Mouse (Mus musculus) testis, adult 2 months (tissue): Measurements from ENCODE around the gene Pum2. TPM values are rescaled to one million over a fixed set of nuclear protein-coding genes. Genes with fewer than 3 reads are reported as not detected.

ENCODE experiments used
- H3K27ac ChIP-seq: fragments of 200-500 bp; 2 replicates; pipeline ENCODE4 v1.5.1; 2012; ENCODE audit warnings: low read depth, low read length; ENCODE audit not compliant: control insufficient read depth, insufficient read depth
- H3K27me3 ChIP-seq: fragments of 200-500 bp; 2 replicates; pipeline ENCODE4 v1.6.1; 2012; ENCODE audit warnings: mild to moderate bottlenecking, low read length, moderate library complexity; ENCODE audit not compliant: control insufficient read depth, insufficient read depth
- H3K36me3 ChIP-seq: fragments of 200-500 bp; 2 replicates; pipeline ENCODE4 v1.6.1; 2012; ENCODE audit warnings: mild to moderate bottlenecking, low read length; ENCODE audit not compliant: control insufficient read depth, insufficient read depth
- H3K4me1 ChIP-seq: fragments of 200-500 bp; 2 replicates; pipeline ENCODE4 v1.6.1; 2012; ENCODE audit warnings: low read length; ENCODE audit not compliant: control insufficient read depth, insufficient read depth
- H3K4me3 ChIP-seq: fragments of 200-500 bp; 2 replicates; pipeline ENCODE4 v1.5.1; 2012; ENCODE audit warnings: low read depth, mild to moderate bottlenecking, low read length, moderate library complexity, mixed read lengths; ENCODE audit not compliant: control insufficient read depth
- CTCF ChIP-seq: fragments of 200-500 bp; IDR thresholded peaks from 2 replicates; pipeline ENCODE4 v1.5.1; 2012; ENCODE audit warnings: low read depth, mild to moderate bottlenecking, inconsistent platforms, low read length, moderate library complexity; ENCODE audit not compliant: control insufficient read depth, insufficient read depth, insufficient replicate concordance
- POLR2A ChIP-seq: fragments of 200-500 bp; IDR thresholded peaks from 2 replicates; pipeline ENCODE4 v1.6.1; 2012; ENCODE audit warnings: low read depth, mild to moderate bottlenecking, inconsistent platforms, low read length, moderate library complexity; ENCODE audit not compliant: control insufficient read depth
- polyA plus RNA-seq: library from polyadenylated mRNA; depleted of rRNA; stranded (reverse); fragments of >200 nt; gene quantifications from 2 replicates; pipeline ENCODE4 v1.2.3, GENCODE M21; 2012

Gene Pum2
- polyA plus RNA-seq, 1 experiment: 32.2 TPM

DNA sequence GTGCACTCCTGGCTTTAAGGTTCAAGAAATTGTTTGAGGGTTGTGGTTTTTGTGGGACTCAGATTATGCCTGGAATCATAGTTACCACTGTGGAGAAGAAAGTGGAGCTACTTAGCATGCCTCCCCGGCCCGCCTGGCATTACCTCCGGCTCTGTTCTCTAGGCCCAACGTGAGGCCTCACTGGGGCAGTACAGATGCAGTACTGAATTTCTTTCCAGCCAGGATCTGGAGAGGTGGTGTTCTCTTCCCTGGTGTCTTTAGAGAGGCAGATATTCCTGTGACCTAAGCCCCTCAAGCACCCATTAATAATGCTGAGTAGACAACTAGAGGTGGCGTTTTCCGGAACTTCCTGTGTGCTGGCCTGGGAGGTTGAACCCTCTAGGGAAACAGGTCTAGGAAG, 99.4 kb downstream of the Pum2 start:
- peaks cover 6% of the 10 kb centered on the region for H3K4me1 ChIP-seq
- TF ChIP-seq POLR2A: no peak
- TF ChIP-seq CTCF: no peak
- H3K27ac ChIP-seq: no peak overlapping the region
- no peak overlapping the region for H3K4me3 ChIP-seq
- no peaks in the 10 kb centered on the region for H3K27me3 ChIP-seq
- no peaks in the 10 kb centered on the region for H3K36me3 ChIP-seq

DNA sequence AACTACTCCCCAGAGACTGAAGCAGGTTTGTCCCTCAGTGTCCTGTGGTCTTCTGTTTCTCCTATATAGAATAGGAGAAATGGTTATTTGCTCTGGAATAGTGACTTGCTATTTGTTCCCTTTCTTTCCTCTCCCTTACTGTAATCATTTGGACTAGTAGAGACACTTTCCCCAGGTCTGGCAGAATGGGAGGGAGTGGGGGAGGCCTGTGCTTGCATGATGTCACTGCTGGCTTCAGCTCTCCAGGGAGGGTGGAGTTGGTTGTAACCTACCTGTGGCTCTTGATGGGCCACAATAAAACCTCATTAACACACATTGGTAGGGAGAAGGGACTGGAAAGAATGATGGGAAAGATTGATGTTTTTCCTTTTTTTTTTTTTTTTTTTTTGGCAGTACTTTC, 100.2 kb downstream of the Pum2 start:
- TF ChIP-seq CTCF (no peak), POLR2A (no peak)
- H3K4me3 ChIP-seq: no peak overlapping the region
- peaks cover 6% of the 10 kb centered on the region for H3K4me1 ChIP-seq
- H3K27ac ChIP-seq: no peak overlapping the region
- no peaks in the 10 kb centered on the region for H3K27me3 ChIP-seq
- H3K36me3 ChIP-seq: no peaks in the 10 kb centered on the region

DNA sequence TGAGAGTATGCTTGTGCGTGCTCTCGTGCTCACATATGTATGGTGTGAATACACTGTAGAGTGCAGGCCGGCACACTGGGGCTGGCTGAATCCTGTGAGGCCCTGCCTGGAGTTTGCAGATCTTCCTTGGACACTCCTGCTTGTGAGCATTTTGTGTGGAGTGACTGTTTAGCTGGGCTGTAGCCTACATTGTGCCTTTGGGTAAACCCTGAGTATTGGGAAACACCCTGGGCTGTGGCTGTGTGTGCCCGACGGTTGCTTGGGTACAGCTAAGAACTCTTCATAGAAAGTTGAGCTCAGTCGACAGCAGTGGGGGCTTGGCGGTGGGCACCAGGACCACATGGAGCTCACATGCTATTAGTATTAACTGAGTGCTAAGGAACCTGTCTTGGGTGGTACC, 102.3 kb downstream of the Pum2 start:
- Histone ChIP-seq H3K4me3 (no peak overlapping the region), H3K36me3 (no peaks in the 10 kb centered on the region), H3K27ac (no peak overlapping the region), H3K4me1 (peaks cover 6% of the 10 kb centered on the region), H3K27me3 (no peaks in the 10 kb centered on the region)
- TF ChIP-seq CTCF (no peak), POLR2A (no peak)

DNA sequence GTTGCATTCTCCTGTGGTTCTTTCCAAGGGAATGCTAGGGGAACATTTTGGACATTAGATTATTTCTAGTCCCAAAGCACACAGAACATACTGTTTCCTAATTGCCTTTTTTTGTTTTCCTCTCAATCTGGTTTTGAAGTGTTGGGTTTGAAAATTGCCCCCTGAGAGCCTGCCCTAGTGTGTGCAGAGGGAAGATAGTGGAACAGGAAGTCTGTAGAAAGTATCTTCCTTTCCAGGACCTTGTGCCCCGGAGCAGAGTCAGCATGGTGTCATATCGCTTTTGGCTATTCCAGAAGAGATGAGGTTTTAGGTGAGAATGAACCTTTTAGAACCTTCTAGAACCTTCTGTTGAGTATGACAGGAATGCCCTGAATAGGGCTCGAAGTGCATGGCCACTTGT, 102.8 kb downstream of the Pum2 start:
- TF ChIP-seq CTCF: no peak
- H3K36me3 ChIP-seq: no peaks in the 10 kb centered on the region
- peaks cover 6% of the 10 kb centered on the region for H3K4me1 ChIP-seq
- no peaks in the 10 kb centered on the region for H3K27me3 ChIP-seq
- H3K27ac ChIP-seq: no peak overlapping the region
- no peak overlapping the region for H3K4me3 ChIP-seq

DNA sequence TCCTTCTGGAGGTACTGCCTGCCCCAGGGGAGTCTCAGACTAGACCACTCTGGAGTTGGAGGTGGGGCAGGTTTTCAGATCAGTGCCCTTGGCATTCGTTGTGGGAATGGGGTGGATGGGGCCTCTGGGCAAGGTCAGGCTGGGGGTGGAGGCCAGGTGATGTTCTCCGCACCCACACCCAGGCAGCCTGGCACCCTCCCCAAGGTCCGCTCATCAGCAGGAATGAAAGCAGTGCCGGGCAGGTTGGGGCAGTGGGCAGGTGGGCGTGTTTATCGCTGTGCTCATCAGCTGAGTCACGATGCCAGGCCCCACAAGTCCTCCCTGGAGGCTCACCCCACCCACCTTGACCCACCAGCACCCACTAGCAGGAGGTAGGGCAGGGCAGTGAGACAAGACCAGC, 104.2 kb downstream of the Pum2 start:
- peaks cover under 1% of the 10 kb centered on the region; the same call in 1 of the 2 replicates for H3K4me1 ChIP-seq
- H3K4me3 ChIP-seq: no peak overlapping the region
- no peaks in the 10 kb centered on the region for H3K36me3 ChIP-seq
- no peak overlapping the region for H3K27ac ChIP-seq
- no peak for TF ChIP-seq CTCF
- no peak for TF ChIP-seq POLR2A
- no peaks in the 10 kb centered on the region for H3K27me3 ChIP-seq

DNA sequence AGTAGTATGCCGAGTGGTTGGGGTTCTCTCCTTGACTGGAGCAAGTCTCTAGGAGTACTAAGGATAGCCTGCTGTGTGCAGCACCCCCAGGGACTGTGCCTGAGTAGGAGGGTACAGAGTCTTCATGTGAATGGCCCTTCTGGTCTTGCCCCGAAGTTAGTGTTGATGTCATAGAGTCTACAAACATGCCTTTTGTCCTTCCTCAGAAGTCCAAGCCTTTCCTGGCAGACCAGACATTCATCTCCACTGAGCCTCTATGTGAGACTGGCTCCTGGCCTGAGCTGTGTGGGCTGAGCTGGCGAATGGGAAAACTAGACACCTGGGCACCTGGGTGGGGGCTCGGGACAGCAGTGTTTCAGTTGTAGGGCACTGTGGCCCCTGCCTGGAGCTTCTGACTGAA, 105.9 kb downstream of the Pum2 start:
- no peaks in the 10 kb centered on the region for H3K36me3 ChIP-seq
- no peak overlapping the region for H3K4me3 ChIP-seq
- no peak overlapping the region for H3K27ac ChIP-seq
- no peaks in the 10 kb centered on the region; the same call in 1 of the 2 replicates for H3K4me1 ChIP-seq
- H3K27me3 ChIP-seq: no peaks in the 10 kb centered on the region
- TF ChIP-seq POLR2A (no peak), CTCF (no peak)

DNA sequence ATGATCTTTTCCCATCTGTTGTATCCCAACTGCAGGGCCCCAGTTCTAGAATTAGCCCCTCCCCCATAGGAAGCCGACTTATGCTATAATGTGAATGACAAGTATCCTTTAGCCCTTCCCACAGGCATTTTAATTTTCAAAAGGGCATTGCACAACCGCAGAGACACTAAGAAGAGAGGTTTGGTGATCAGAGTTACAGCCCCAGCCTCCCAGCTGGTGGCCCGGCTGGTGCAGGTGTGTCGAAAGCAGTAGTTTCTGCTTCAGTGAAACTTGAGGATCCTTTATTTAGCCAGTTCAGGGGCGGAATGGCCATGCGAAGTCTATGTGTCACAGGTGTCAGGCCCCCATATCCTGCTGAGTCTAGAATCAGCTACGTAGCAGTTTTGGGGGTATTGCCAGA, 107.2 kb downstream of the Pum2 start:
- no peak for TF ChIP-seq POLR2A
- TF ChIP-seq CTCF: no peak
- no peak overlapping the region for H3K27ac ChIP-seq
- no peaks in the 10 kb centered on the region for H3K27me3 ChIP-seq
- no peaks in the 10 kb centered on the region for H3K36me3 ChIP-seq
- H3K4me3 ChIP-seq: no peak overlapping the region
- no peaks in the 10 kb centered on the region; the same call in 1 of the 2 replicates for H3K4me1 ChIP-seq

DNA sequence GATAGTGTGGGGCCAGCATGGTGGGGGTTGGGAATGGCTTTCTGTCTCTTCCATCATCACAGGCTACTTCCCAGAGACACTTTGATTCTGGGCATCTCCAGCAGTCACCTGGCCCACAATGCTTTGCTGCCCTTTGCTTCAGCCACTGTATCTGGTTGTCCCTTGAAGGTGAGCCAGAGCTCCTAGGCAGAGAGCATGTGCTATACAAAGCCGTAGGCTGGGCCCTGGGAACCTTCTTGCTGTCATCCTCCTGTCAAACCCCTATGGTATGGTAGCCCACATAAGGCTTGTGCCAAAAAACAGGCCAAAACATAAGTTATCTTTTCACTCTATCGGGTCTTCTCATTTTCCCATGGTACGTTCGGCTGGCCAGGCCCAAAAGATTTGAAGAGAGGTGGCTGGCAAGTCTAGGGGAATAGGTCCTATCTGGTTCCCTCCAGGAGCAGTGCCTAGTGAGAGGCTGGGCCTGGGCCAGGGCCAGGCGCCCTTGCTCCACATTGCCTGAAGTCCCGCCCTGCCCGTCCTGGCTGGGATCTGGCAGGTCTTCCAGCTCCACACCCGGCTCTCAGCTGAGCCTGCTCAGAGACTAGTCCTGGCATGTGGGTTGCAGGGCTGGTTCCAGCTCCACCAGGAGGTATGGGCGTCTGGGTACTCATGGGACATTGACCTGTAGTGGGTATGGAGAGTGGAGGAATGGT, 107.9 kb downstream of the Pum2 start:
- Histone ChIP-seq H3K36me3 (no peaks in the 10 kb centered on the region), H3K4me1 (no peaks in the 10 kb centered on the region; the same call in 1 of the 2 replicates), H3K27me3 (no peaks in the 10 kb centered on the region), H3K4me3 (no peak overlapping the region), H3K27ac (no peak overlapping the region)
- TF ChIP-seq POLR2A (no peak), CTCF (no peak)
